Comparison of ENCODE assay signal across 9 mouse cellular contexts in the genomic region with DNA sequence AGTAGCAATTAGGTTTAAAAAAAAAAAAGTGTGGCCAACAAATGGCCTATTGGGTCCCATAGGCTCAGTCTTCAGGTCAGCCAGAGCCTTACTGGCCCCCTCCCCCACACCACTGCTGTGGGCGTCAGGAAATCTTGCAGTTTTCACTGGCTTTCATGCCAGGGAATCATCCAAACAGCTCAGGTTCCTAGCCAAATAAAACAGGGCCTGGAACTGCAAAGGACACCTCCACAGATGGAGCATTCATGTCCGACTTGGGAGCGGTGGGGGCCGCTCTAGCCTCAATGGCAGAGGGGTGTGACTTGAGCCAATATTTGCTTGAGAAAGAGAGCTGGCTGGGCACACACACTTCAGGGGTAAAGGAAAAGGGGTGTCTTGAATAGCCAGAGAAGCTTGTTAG. TPM values are rescaled to one million over a fixed set of nuclear protein-coding genes. Genes with fewer than 3 reads are reported as not detected.
DNase-seq lines count a peak whose midpoint lies in the region; ATAC-seq and TF ChIP-seq lines count a peak whose summit lies in the region.
"Had no signal": no experiment of that assay in that cellular context is flagged by ENCODE, and none has a peak within 500 bp of the region (broad histone marks: within the 10 kb centered on the region; RNA-seq: fewer than 3 reads in every experiment).

No protein-coding gene starts in this region.

- H3K36me3 ChIP-seq in erythroblast, embryonic 14.5 days (ENCODE audit: control insufficient read depth): peaks cover 29% of the 10 kb centered on the region
- H3K36me3 ChIP-seq in midbrain, embryonic 14.5 days (ENCODE audit: control insufficient read depth, insufficient read depth, low read length): no peaks in the 10 kb centered on the region
- no peaks in the 10 kb centered on the region for H3K36me3 ChIP-seq in midbrain, embryonic 11.5 days (ENCODE audit: control insufficient read depth, insufficient read depth, low read length)
- no peaks in the 10 kb centered on the region for H3K36me3 ChIP-seq in liver, embryonic 14.5 days (replicated peaks; ENCODE audit: control insufficient read depth, insufficient read depth, low read depth)
- H3K36me3 ChIP-seq in stomach, embryonic 15.5 days: no peaks in the 10 kb centered on the region

- DNase-seq in midbrain, embryonic 14.5 days: peak; percentile 18
- DNase-seq in midbrain, embryonic 11.5 days (ENCODE audit: low spot score, missing footprints): no peak
- no peak for DNase-seq in liver, embryonic 14.5 days (ENCODE audit: low read depth in 3 of 3, low spot score in 3 of 3)
- DNase-seq in spleen, postnatal 36 days (ENCODE audit: low spot score in 2 of 2): no peak
- no peak for DNase-seq in right cerebral cortex, postnatal 25 days

- peak overlapping the region; percentile 52 for H3K4me3 ChIP-seq in erythroblast, embryonic 14.5 days (replicated peaks)
- H3K4me3 ChIP-seq in midbrain, embryonic 14.5 days (replicated peaks; ENCODE audit: low read depth, low read length): no peak overlapping the region
- H3K4me3 ChIP-seq in midbrain, embryonic 11.5 days (ENCODE audit: low read depth, low read length): no peak overlapping the region
- peak overlapping the region; percentile 10 to 37; a peak in 2 of 4 replicates for H3K4me3 ChIP-seq in liver, embryonic 14.5 days (ENCODE audit: insufficient read depth in 1 of 2, low read depth in 2 of 2, low read length in 2 of 2)
- no peak overlapping the region for H3K4me3 ChIP-seq in stomach, embryonic 15.5 days (replicated peaks)

- H3K9ac ChIP-seq in midbrain, embryonic 14.5 days (replicated peaks; ENCODE audit: low read length): no peak overlapping the region
- no peak overlapping the region for H3K9ac ChIP-seq in midbrain, embryonic 11.5 days (ENCODE audit: low read length)
- H3K9ac ChIP-seq in liver, embryonic 14.5 days (replicated peaks): peak overlapping the region; percentile 80
- H3K9ac ChIP-seq in stomach, embryonic 15.5 days: no peak overlapping the region

- no peak overlapping the region for H3K4me2 ChIP-seq in midbrain, embryonic 14.5 days (ENCODE audit: low read length)
- no peak overlapping the region for H3K4me2 ChIP-seq in midbrain, embryonic 11.5 days
- peak overlapping the region; percentile 75 for H3K4me2 ChIP-seq in liver, embryonic 14.5 days (ENCODE audit: low read depth)
- no peak overlapping the region for H3K4me2 ChIP-seq in stomach, embryonic 15.5 days

- no peak for TF ChIP-seq EP300 in liver, embryonic 14.5 days (IDR thresholded peaks at IDR 0.05; ENCODE audit: low read depth)

- H3K27ac ChIP-seq in midbrain, embryonic 14.5 days (replicated peaks; ENCODE audit: low read depth, low read length): peak overlapping the region; percentile 32; the same call in 1 of the 2 replicates
- H3K27ac ChIP-seq in midbrain, embryonic 11.5 days (ENCODE audit: low read depth, low read length): no peak overlapping the region
- peak overlapping the region; percentile 98 for H3K27ac ChIP-seq in liver, embryonic 14.5 days
- peak overlapping the region; percentile 67 for H3K27ac ChIP-seq in stomach, embryonic 15.5 days
- H3K27ac ChIP-seq: macrophage had no signal

- H3K4me1 ChIP-seq in erythroblast, embryonic 14.5 days (ENCODE audit: control insufficient read depth): peaks cover 99% of the 10 kb centered on the region
- H3K4me1 ChIP-seq in midbrain, embryonic 14.5 days (ENCODE audit: control insufficient read depth, insufficient read depth, low read length): no peaks in the 10 kb centered on the region
- no peaks in the 10 kb centered on the region for H3K4me1 ChIP-seq in midbrain, embryonic 11.5 days (ENCODE audit: control insufficient read depth, insufficient read depth, low read length)
- peaks cover 68 to 79% of the 10 kb centered on the region in 2 experiments for H3K4me1 ChIP-seq in liver, embryonic 14.5 days (replicated peaks; ENCODE audit: control insufficient read depth in 2 of 2, insufficient read depth in 2 of 2, low read length in 1 of 2)
- no peaks in the 10 kb centered on the region for H3K4me1 ChIP-seq in stomach, embryonic 15.5 days

- ATAC-seq in erythroblast, adult 5-6 weeks (replicated peaks; ENCODE audit: low FRiP score, poor library complexity, severe bottlenecking): no peak
- peak; percentile 43; the same call in 1 of the 2 replicates for ATAC-seq in midbrain, embryonic 14.5 days (ENCODE audit: low FRiP score, low TSS enrichment)
- no peak for ATAC-seq in midbrain, embryonic 11.5 days (ENCODE audit: low FRiP score)
- no peak for ATAC-seq in liver, embryonic 14.5 days (ENCODE audit: insufficient read depth)
- ATAC-seq in stomach, embryonic 15.5 days (ENCODE audit: insufficient read depth, low FRiP score, low read depth): peak; percentile 73

- no peak for TF ChIP-seq CTCF in liver, embryonic 14.5 days (IDR thresholded peaks at IDR 0.05; ENCODE audit: low read depth)

- 71% methylated on average over 4 of the region's 4 CpGs for WGBS in midbrain, embryonic 14.5 days
- WGBS in midbrain, embryonic 11.5 days: 65% methylated on average over 4 of the region's 4 CpGs
- WGBS in liver, embryonic 14.5 days (ENCODE audit: insufficient replicate concordance): 57% methylated on average over 4 of the region's 4 CpGs
- 51% methylated on average over 4 of the region's 4 CpGs for WGBS in stomach, embryonic 15.5 days

- no peaks in the 10 kb centered on the region for H3K9me3 ChIP-seq in erythroblast, embryonic 14.5 days (ENCODE audit: control insufficient read depth, low read length)
- no peaks in the 10 kb centered on the region for H3K9me3 ChIP-seq in midbrain, embryonic 14.5 days (ENCODE audit: control insufficient read depth, low read length)
- no peaks in the 10 kb centered on the region for H3K9me3 ChIP-seq in midbrain, embryonic 11.5 days (ENCODE audit: control insufficient read depth, low read length)
- H3K9me3 ChIP-seq in liver, embryonic 14.5 days (ENCODE audit: control insufficient read depth, low read length): no peaks in the 10 kb centered on the region
- H3K9me3 ChIP-seq in stomach, embryonic 15.5 days: no peaks in the 10 kb centered on the region

- H3K27me3 ChIP-seq in erythroblast, embryonic 14.5 days (ENCODE audit: control insufficient read depth): no peaks in the 10 kb centered on the region
- no peaks in the 10 kb centered on the region for H3K27me3 ChIP-seq in midbrain, embryonic 14.5 days (ENCODE audit: control insufficient read depth, insufficient read depth, low read length)
- H3K27me3 ChIP-seq in midbrain, embryonic 11.5 days (ENCODE audit: control insufficient read depth, insufficient read depth, low read length): no peaks in the 10 kb centered on the region
- no peaks in the 10 kb centered on the region for H3K27me3 ChIP-seq in liver, embryonic 14.5 days (ENCODE audit: control insufficient read depth, insufficient read depth, low read length)
- H3K27me3 ChIP-seq in stomach, embryonic 15.5 days (replicated peaks): no peaks in the 10 kb centered on the region

RNA-seq across cellular contexts. Expression of a gene that starts 20.5 kb away (rescaled TPM):
- 11.1 and 15.4 TPM in 2 replicates for polyA plus RNA-seq in erythroblast, embryonic 14.5 days (2012)
- 72.5 and 89.3 TPM in 2 replicates for total RNA-seq in erythroblast, adult 5-6 weeks (2015; ENCODE audit: low replicate concordance)
- total RNA-seq in erythroblast, adult 5-6 weeks (2017; ENCODE audit: low replicate concordance): 176 and 246 TPM in 2 replicates
- 74.4 and 76.9 TPM in 2 replicates for polyA plus RNA-seq in midbrain, embryonic 14.5 days (2014; fragmentation: Nextera tagmentation; extraction: Ambion mirVana)
- polyA plus RNA-seq in midbrain, embryonic 11.5 days (2014; fragmentation: Nextera tagmentation; extraction: Ambion mirVana): 52.0 and 53.5 TPM in 2 replicates
- 49.5 and 61.0 TPM in 2 replicates for polyA plus RNA-seq in liver, embryonic 14.5 days (2012; rRNA removed)
- 63.7 and 72.5 TPM in 2 replicates for polyA plus RNA-seq in liver, embryonic 14.5 days (2014; fragmentation: Nextera tagmentation; extraction: Ambion mirVana)
- 26.8 and 33.6 TPM in 2 replicates for polyA plus RNA-seq in stomach, embryonic 15.5 days (2015; fragmentation: Nextera tagmentation; extraction: Ambion mirVana)

Comparison
In these comparisons a context has a peak if more than half of its experiments do, and no peak if none do; other contexts are left out.
1. ATAC-seq: peak in midbrain, embryonic 14.5 days (single experiment) and stomach, embryonic 15.5 days (single experiment); none in erythroblast, adult 5-6 weeks (single experiment), midbrain, embryonic 11.5 days (single experiment) and liver, embryonic 14.5 days (single experiment).
2. H3K4me3 ChIP-seq: peak in erythroblast, embryonic 14.5 days (single experiment) and liver, embryonic 14.5 days (2 of 2); none in midbrain, embryonic 14.5 days (single experiment), midbrain, embryonic 11.5 days (single experiment) and stomach, embryonic 15.5 days (single experiment).